16 mouse cellular contexts compared by ENCODE assay signal in genomic region chr8:115437956-115438355, GRCm38 (mm10).
DNase-seq lines count a peak whose midpoint lies in the region; ATAC-seq lines count a peak whose summit lies in the region.
"Had no signal": no experiment of that assay in that cellular context is flagged by ENCODE, and none has a peak within 500 bp of the region (broad histone marks: within the 10 kb centered on the region; RNA-seq: fewer than 3 reads in every experiment).

No protein-coding gene starts in this region.

- DNase-seq in cerebellum, adult 11-12 months = peak; percentile 66
- no peak for DNase-seq in cerebellum, postnatal 10 days
- DNase-seq in cerebellum, adult 9-11 months = peak; percentile 58
- no peak for DNase-seq in cerebellum, adult 11 months
- no peak for DNase-seq in frontal cortex, postnatal 14 days (ENCODE audit: low spot score in 2 of 2)
- DNase-seq: adrenal gland, adult 8-10 months; adrenal gland, postnatal 14 days; adrenal gland, postnatal 36 days; B cell, adult 2 months; cerebellum, adult 8-10 months; embryo, embryonic 11 days; gastrocnemius, adult 2 months had no signal

- ATAC-seq in frontal cortex, adult (ENCODE audit: low TSS enrichment) = peak; percentile 6; the same call in 1 of the 2 replicates
- ATAC-seq: forebrain, embryonic 14.5 days; forebrain, embryonic 16.5 days; Patski had no signal

Comparison
In these comparisons a context has a peak if more than half of its experiments do, and no peak if none do; other contexts are left out.
1. DNase-seq: peak in cerebellum, adult 11-12 months (single experiment) and cerebellum, adult 9-11 months (single experiment); none in cerebellum, postnatal 10 days (0 of 2), cerebellum, adult 11 months (single experiment) and frontal cortex, postnatal 14 days (0 of 2).